Mouse (Mus musculus) liver (tissue): ENCODE results near the gene Supt16.

Source experiments
- DNase-seq: peaks from one replicate; pipeline ENCODE4 v3.0.0-alpha.2; 2020; ENCODE audit warnings: mixed read lengths

Supt16 gene

DNA sequence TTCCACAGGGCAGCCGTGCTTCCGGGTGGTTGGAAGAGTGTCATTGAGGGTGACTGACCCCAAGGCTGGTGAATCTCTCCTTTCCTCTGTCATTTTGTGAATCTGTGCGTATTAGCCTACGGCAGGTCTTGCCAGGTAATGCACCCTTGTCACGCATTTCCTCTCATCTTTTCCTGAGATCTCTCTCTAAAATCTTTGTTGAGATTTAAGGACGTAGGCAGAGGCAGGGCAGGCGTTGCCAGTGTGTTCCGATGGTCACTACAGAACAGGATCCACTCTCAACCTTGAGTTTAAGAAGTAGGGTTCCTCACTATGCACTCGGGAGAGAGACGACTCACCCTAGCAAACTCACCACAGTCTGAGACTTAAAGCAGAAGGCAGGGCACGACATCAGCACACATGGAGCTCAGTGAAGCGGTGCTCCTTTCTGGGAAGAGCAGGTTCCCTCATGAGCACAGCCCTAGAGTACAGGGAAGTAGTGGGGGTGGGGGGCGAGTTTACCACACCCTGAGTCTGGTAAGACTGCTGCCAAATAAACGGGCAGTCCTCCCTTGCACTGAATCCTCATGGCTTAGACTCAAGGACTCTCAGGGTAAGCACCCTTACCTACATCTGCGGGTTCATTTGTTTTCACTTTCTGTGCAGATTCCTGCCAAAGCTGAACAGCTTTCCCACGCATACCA is 55.6 kb downstream of the Supt16 start:
- DNase-seq, result no peak

DNA sequence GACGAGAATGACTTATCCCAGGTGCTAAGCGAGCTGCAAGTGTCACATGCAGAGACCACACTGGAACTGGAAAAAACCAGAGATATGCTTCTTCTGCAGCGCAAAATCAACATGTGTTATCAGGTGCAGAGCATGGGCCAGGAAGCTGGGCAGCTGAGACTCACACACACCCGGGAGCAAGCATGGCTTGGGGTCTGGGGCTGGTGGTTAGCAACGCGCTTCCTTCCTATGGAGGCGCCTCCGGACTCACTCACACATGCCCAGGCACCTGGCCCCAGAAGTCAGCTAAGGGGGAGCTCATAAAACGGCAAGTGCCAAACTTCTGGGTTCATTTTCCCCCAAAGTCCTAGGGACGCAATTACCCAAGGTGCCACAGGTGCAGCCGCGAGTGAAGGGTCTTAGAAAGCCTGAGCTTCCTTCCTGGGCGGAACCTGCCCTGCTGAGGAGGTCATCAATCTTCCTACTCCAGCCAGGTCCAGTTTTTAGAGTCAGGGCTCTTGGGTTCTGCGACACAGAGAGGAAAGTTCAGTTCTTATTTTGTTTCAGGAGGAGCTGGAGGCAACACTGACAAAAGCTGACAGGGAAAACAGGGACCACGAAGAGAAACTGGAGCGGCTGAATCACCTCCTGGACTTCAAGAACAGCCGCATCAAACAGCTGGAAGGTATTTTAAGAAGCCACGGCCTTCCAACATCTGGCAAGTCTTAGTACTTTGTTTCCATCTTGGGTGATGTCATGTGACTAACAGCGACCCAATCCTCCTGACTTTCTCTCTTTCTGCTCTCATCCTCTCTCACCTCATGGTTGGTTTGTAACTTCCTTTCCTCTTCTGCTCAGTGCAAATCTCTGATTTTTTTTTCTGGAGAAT is 56.4 kb downstream of the Supt16 start:
- peak; percentile 23 for DNase-seq

GRCm38 (mm10) chr14:52133584-52133983 is 63.6 kb downstream of the Supt16 start:
- no peak for DNase-seq

GRCm38 (mm10) chr14:52124636-52125035 is 72.6 kb downstream of the Supt16 start:
- no peak for DNase-seq

DNA sequence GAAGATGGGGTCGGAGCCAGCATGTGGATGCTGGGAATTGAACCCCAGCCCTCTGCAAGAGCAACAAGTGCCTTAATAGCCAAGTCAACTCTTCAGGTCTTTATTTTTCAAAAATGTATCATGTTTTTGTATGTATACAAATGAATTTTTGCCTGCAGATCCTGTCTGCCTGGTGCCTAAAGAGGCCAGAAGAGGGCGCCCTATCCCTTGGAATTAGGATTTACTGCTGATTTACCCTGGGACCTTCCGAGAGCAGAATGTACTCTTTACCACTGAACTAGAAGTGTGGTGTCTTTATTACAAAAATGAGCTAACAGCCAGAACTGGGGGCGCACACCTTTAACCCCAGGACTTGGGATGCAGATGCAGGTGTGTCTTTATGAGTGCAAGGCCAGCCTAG is 73.3 kb downstream of the Supt16 start:
- DNase-seq, result peak; percentile 73

DNA sequence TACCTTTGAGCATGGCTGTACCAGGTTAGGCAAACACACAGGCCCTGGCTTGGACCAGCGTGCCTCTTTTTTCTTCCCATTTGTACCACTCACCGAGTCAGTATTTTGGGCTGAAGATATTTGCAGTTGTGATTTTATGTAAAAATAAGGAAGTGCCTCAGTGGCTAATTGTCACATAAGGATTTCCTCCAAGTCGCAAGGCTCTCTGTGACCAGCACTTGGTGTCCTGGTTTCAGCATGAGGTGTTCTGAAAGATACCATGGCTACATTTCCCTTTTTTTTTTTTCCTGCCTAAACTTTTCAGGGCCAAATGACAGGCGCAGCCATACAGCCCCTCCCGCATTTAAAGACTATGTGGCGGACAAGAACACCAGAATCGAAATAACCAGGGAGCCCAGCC is 77.0 kb downstream of the Supt16 start:
- DNase-seq, result no peak

GRCm38 (mm10) chr14:52118823-52119608 is 78.2 kb downstream of the Supt16 start:
- DNase-seq, result peak; percentile 53

DNA sequence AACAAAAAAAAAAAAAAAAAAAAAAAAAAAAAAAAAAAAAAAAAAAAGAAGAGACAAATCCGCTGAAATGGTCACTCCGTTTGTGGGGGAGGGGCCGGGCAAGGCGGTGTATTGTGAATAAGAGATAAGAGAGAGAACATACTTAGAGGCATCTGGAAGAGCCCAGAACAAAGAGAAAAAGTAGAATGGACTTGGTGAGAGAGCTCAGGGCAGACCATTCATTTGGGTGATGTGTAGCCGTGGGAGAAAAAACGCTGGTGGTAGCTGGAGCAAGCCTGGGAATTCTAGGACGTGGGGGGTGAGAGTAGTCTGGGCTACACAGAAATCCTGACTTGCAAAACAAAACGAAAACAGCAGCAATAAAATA is 78.8 kb downstream of the Supt16 start:
- peak; percentile 70 for DNase-seq

GRCm38 (mm10) chr14:52117241-52117640 is 80.0 kb downstream of the Supt16 start:
- DNase-seq, result no peak

DNA sequence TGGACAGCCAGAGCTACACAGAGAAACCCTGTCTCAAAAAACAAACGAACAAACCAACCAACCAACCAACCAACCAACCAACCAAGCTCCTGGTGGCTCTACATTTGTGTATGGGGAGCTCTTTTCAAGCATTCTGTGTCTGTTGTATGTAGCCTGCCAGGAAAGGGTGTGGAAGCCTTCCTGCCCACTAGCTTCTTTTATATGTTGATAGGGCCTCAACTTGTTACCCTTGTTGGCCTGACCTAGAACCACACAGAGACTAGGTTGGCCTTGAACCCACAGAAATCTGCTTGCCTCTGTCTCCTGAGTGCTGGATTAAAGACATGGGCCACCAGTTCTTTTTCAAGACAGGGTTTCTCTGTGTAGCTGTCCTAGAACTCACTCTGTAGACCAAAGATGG is 83.1 kb downstream of the Supt16 start:
- DNase-seq, result no peak
